Mouse (Mus musculus): ENCODE measurements around the gene S100a14. TPM values are rescaled to one million over a fixed set of nuclear protein-coding genes. Genes with fewer than 3 reads are reported as not detected.

The S100a14 gene
- polyA plus RNA-seq, 1 experiment from 2014 or later = 12.5 TPM

- Histone ChIP-seq H3K9ac (ENCODE audit: low read depth, low read length) (no peak overlapping the region), H3K4me2 (ENCODE audit: low read length) (0 out of 2 replicates have a peak overlapping the region, but pooled peaks have one; percentile 8), H3K9me3 (replicated peaks; ENCODE audit: low read length) (no peaks in the 10 kb centered on the region), H3K36me3 (ENCODE audit: insufficient read depth, low read length) (no peaks in the 10 kb centered on the region), H3K4me1 (replicated peaks; ENCODE audit: insufficient read depth, low read length) (no peaks in the 10 kb centered on the region), H3K27ac (peak overlapping the region; percentile 55; the same call in 1 of the 2 replicates), H3K27me3 (ENCODE audit: insufficient read depth, low read length) (no peaks in the 10 kb centered on the region), H3K4me3 (replicated peaks; ENCODE audit: low read depth, low read length) (no peak overlapping the region)
- DNase-seq (ENCODE audit: low spot score) (peak; percentile 87), ATAC-seq (replicated peaks; ENCODE audit: low FRiP score, low read depth) (no peak)
- 61% methylated on average over 10 of the region's 10 CpGs for WGBS
- no peak for TF ChIP-seq CTCF (IDR thresholded peaks at IDR 0.05; ENCODE audit: low read depth)
Measured at GRCm38 (mm10) chr3:90576351-90577001, 49.8 kb downstream of the S100a14 start.

Other genes with a start within 250 kb of the S100a14 start
- gene Gatad2b, start 233.7 kb upstream of the S100a14 start, polyA plus RNA-seq (2015; fragmentation: Nextera tagmentation; extraction: Ambion mirVana) = 8.1 and 8.9 TPM in 2 replicates
- 15.1 and 16.1 TPM in 2 replicates for gene Slc27a3, start 136.9 kb upstream of the S100a14 start, polyA plus RNA-seq (2015; fragmentation: Nextera tagmentation; extraction: Ambion mirVana)
- 17.0 and 17.9 TPM in 2 replicates for gene Ints3, start 93.2 kb upstream of the S100a14 start, polyA plus RNA-seq (2015; fragmentation: Nextera tagmentation; extraction: Ambion mirVana)
- 16.7 and 17.1 TPM in 2 replicates for gene Npr1, start 61.0 kb upstream of the S100a14 start, polyA plus RNA-seq (2015; fragmentation: Nextera tagmentation; extraction: Ambion mirVana)
- 118 and 134 TPM in 2 replicates for gene Ilf2, start 50.7 kb upstream of the S100a14 start, polyA plus RNA-seq (2015; fragmentation: Nextera tagmentation; extraction: Ambion mirVana)
- gene Snapin, start 35.8 kb upstream of the S100a14 start, polyA plus RNA-seq (2015; fragmentation: Nextera tagmentation; extraction: Ambion mirVana) = 76.1 and 79.6 TPM in 2 replicates
- 122 and 126 TPM in 2 replicates for gene Chtop, start 17.4 kb upstream of the S100a14 start, polyA plus RNA-seq (2015; fragmentation: Nextera tagmentation; extraction: Ambion mirVana)
- 336 and 353 TPM in 2 replicates for gene S100a1, start 12.5 kb upstream of the S100a14 start, polyA plus RNA-seq (2015; fragmentation: Nextera tagmentation; extraction: Ambion mirVana)
- gene S100a13, start 12.4 kb upstream of the S100a14 start, polyA plus RNA-seq (2015; fragmentation: Nextera tagmentation; extraction: Ambion mirVana) = 72.2 and 78.5 TPM in 2 replicates
- gene S100a16, start 10.4 kb downstream of the S100a14 start, polyA plus RNA-seq (2015; fragmentation: Nextera tagmentation; extraction: Ambion mirVana) = 242 and 252 TPM in 2 replicates
- 0.15 and 0.16 TPM in 2 replicates for gene S100a3, start 33.7 kb downstream of the S100a14 start, polyA plus RNA-seq (2015; fragmentation: Nextera tagmentation; extraction: Ambion mirVana)
- not detected in 2 replicates for gene S100a2, start 63.4 kb downstream of the S100a14 start, polyA plus RNA-seq (2015; fragmentation: Nextera tagmentation; extraction: Ambion mirVana)
- not detected in 2 replicates for gene Gm42674, start 75.0 kb downstream of the S100a14 start, polyA plus RNA-seq (2015; fragmentation: Nextera tagmentation; extraction: Ambion mirVana)
- 11.5 and 18.3 TPM in 2 replicates for gene S100a4, start 76.9 kb downstream of the S100a14 start, polyA plus RNA-seq (2015; fragmentation: Nextera tagmentation; extraction: Ambion mirVana)
- 0.77 and 1.4 TPM in 2 replicates for gene S100a5, start 81.7 kb downstream of the S100a14 start, polyA plus RNA-seq (2015; fragmentation: Nextera tagmentation; extraction: Ambion mirVana)
- 395 and 525 TPM in 2 replicates for gene S100a6, start 86.0 kb downstream of the S100a14 start, polyA plus RNA-seq (2015; fragmentation: Nextera tagmentation; extraction: Ambion mirVana)
- gene S100a7a, start 127.2 kb downstream of the S100a14 start, polyA plus RNA-seq (2015; fragmentation: Nextera tagmentation; extraction: Ambion mirVana) = 0.14 TPM in 1 of 2 replicates, not detected in the other
- gene S100a8, start 142.1 kb downstream of the S100a14 start, polyA plus RNA-seq (2015; fragmentation: Nextera tagmentation; extraction: Ambion mirVana) = 65.2 and 69.2 TPM in 2 replicates
- gene S100a9, start 168.9 kb downstream of the S100a14 start, polyA plus RNA-seq (2015; fragmentation: Nextera tagmentation; extraction: Ambion mirVana) = 42.4 and 42.6 TPM in 2 replicates
- gene Pglyrp4, start 200.1 kb downstream of the S100a14 start, polyA plus RNA-seq (2015; fragmentation: Nextera tagmentation; extraction: Ambion mirVana) = 0.07 TPM in 1 of 2 replicates, not detected in the other